Mouse (Mus musculus) spleen, adult 2 months (tissue): ENCODE measurements around the gene Lrrc9.

Experiments used
- CTCF ChIP-seq: fragments of 200-500 bp; IDR thresholded peaks from 2 replicates; pipeline ENCODE4 v1.5.1; 2011; ENCODE audit warnings: mild to moderate bottlenecking, inconsistent platforms; ENCODE audit not compliant: insufficient read depth, insufficient read length, insufficient replicate concordance; ENCODE audit errors: extremely low read depth
- POLR2A ChIP-seq: fragments of 200-500 bp; IDR thresholded peaks from 2 replicates; pipeline ENCODE4 v1.6.1; 2011; ENCODE audit warnings: low read depth, low read length, inconsistent platforms

DNA sequence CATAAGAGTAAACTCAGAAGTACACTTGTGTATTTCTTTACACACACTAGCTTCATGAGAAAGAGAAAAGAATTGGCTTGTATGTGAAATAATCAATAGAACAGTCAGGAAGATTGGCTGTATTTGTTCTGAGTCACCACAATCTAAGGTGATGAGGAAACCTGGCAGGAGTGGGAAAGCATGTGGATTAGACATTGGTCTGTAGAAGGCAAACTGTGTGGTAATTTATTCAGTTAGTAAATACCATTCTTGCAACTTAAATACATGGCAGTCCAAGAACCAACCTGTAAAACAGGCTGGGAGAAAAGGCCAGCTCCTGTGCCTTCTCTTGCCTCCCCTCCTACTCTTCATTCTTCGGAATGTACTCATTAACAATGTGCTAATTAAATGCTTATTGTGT is 25.6 kb downstream of the Lrrc9 start:
- TF ChIP-seq CTCF (no peak), POLR2A (no peak)
